Mouse (Mus musculus): Measurements from ENCODE around the gene Ppy. TPM values are rescaled to one million over a fixed set of nuclear protein-coding genes. Genes with fewer than 3 reads are reported as not detected.

Gene Ppy
- total and polyA plus RNA-seq, 2 experiments from 2014 or later = not detected

DNA sequence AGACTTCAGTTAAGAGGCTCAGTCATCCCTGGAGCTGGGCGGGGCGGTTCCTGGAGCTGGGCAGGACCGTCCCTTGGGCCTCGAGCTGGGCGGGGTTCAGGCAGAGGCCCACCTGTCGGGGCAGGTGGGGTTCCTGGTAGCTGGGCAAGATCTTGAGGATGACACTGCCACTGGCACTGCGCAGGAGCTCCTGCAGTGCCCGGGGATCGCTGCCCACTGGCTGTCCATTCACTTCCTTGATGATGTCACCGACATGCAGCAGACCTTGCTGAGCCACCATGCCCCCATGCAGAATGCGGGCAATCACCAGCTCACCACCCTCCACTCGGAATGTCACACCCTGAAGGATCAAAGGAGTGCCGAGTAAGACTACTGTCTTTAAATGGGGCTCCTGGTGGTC is 38.0 kb downstream of the Ppy start:
- H3K4me2 ChIP-seq (ENCODE audit: low read depth, low read length) = no peak overlapping the region
- H3K27ac ChIP-seq (ENCODE audit: low read depth) = no peak overlapping the region
- TF ChIP-seq CTCF (IDR thresholded peaks at IDR 0.05; ENCODE audit: low read depth) (no peak), EP300 (IDR thresholded peaks at IDR 0.05; ENCODE audit: low read depth) (no peak)
- DNase-seq (ENCODE audit: low spot score) (no peak), ATAC-seq (ENCODE audit: insufficient read depth, low read depth) (no peak)
- H3K4me3 ChIP-seq (ENCODE audit: low read depth, low read length) = no peak overlapping the region
- no peaks in the 10 kb centered on the region for H3K27me3 ChIP-seq (ENCODE audit: control insufficient read depth, insufficient read depth, low read length)
- H3K4me1 ChIP-seq (ENCODE audit: control insufficient read depth, insufficient read depth) = no peaks in the 10 kb centered on the region
- H3K36me3 ChIP-seq (replicated peaks; ENCODE audit: control insufficient read depth, insufficient read depth, low read length) = no peaks in the 10 kb centered on the region; the same call in 1 of the 2 replicates
- WGBS = 79% methylated on average over 13 of the region's 13 CpGs
- H3K9me3 ChIP-seq (replicated peaks; ENCODE audit: control insufficient read depth, low read length) = no peaks in the 10 kb centered on the region
- no peak overlapping the region for H3K9ac ChIP-seq (replicated peaks; ENCODE audit: low read depth, low read length)

DNA sequence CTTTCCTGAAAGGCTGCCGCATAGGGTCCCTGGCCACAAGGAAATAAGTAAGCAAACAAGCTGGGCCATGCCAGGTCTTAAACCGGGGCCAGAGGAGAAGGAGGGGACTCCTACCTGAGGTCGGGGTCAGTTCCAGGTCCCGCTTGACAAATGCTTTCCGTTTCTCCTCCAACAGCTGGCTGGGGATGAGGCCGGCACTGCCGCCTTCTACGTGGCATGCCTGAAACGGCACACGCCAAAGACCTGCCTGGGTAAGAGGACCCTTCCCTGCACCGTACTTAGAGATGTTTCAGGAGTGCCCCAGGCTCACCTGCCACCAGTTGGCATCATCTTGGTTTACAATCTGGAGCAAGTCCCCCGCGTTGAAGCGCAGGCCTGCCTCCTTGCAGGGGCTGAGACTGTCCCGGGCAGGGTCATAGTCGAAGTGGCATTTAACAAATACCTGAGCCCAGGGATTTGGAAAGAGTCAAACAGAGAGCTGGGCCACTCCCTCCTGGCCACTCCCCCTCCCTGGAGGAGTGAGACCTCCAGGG is 39.1 kb downstream of the Ppy start:
- Histone ChIP-seq H3K9me3 (replicated peaks; ENCODE audit: control insufficient read depth, low read length) (no peaks in the 10 kb centered on the region), H3K4me3 (ENCODE audit: low read depth, low read length) (no peak overlapping the region), H3K9ac (replicated peaks; ENCODE audit: low read depth, low read length) (no peak overlapping the region), H3K36me3 (replicated peaks; ENCODE audit: control insufficient read depth, insufficient read depth, low read length) (no peaks in the 10 kb centered on the region; the same call in 1 of the 2 replicates), H3K4me2 (ENCODE audit: low read depth, low read length) (no peak overlapping the region), H3K27me3 (ENCODE audit: control insufficient read depth, insufficient read depth, low read length) (no peaks in the 10 kb centered on the region), H3K4me1 (ENCODE audit: control insufficient read depth, insufficient read depth) (no peaks in the 10 kb centered on the region), H3K27ac (ENCODE audit: low read depth) (no peak overlapping the region)
- ATAC-seq (ENCODE audit: insufficient read depth, low read depth) (no peak), DNase-seq (ENCODE audit: low spot score) (no peak)
- 54% methylated on average over 16 of the region's 16 CpGs for WGBS
- TF ChIP-seq CTCF (IDR thresholded peaks at IDR 0.05; ENCODE audit: low read depth) (no peak), EP300 (IDR thresholded peaks at IDR 0.05; ENCODE audit: low read depth) (no peak)

DNA sequence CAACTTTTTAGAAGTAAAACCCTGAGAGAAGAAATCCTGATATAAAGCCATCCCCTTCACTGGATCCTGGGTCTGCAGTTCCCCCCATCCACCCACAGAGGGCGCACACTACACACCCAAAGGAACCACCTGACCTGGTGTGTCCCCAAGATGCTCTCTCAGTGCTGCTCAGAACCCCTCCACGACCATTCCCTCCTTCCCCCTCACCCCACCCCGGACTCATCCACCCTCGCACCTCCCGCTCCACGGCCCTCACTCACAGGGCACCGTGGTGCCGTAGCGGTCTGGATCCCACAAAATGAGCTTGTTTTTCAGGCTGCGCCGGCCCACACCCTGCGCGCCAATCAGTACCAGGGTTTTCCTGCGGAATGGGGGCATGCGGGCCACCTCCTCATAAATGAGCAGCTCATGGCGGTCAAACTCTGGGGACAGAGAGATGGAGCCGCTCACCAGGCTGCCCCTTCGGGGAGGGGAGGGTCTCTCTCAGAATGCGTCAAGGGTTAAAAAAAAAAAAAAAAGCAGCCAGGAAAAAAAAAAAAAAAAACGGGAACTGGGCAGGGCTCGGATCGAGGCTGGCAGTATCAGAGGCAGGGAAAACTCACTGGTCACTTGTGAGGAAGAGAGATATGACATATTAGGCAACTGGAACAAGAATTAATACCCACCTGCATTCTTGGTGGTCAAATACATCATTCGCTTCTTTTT is 39.7 kb downstream of the Ppy start:
- TF ChIP-seq CTCF (IDR thresholded peaks at IDR 0.05; ENCODE audit: low read depth) = peak; percentile 93
- no peak for TF ChIP-seq EP300 (IDR thresholded peaks at IDR 0.05; ENCODE audit: low read depth)
- H3K4me1 ChIP-seq (ENCODE audit: control insufficient read depth, insufficient read depth) = no peaks in the 10 kb centered on the region
- H3K27ac ChIP-seq (ENCODE audit: low read depth) = no peak overlapping the region
- 9% methylated on average over 23 of the region's 23 CpGs for WGBS
- H3K4me2 ChIP-seq (ENCODE audit: low read depth, low read length) = peak overlapping the region; percentile 57
- DNase-seq (ENCODE audit: low spot score) (peak; percentile 65), ATAC-seq (ENCODE audit: insufficient read depth, low read depth) (peak; percentile 72)
- 0 out of 2 replicates have a peak overlapping the region, but pooled peaks have one; percentile 24 for H3K4me3 ChIP-seq (ENCODE audit: low read depth, low read length)
- H3K27me3 ChIP-seq (ENCODE audit: control insufficient read depth, insufficient read depth, low read length) = no peaks in the 10 kb centered on the region
- H3K9ac ChIP-seq (replicated peaks; ENCODE audit: low read depth, low read length) = no peak overlapping the region
- H3K36me3 ChIP-seq (replicated peaks; ENCODE audit: control insufficient read depth, insufficient read depth, low read length) = no peaks in the 10 kb centered on the region; the same call in 1 of the 2 replicates
- H3K9me3 ChIP-seq (replicated peaks; ENCODE audit: control insufficient read depth, low read length) = no peaks in the 10 kb centered on the region

DNA sequence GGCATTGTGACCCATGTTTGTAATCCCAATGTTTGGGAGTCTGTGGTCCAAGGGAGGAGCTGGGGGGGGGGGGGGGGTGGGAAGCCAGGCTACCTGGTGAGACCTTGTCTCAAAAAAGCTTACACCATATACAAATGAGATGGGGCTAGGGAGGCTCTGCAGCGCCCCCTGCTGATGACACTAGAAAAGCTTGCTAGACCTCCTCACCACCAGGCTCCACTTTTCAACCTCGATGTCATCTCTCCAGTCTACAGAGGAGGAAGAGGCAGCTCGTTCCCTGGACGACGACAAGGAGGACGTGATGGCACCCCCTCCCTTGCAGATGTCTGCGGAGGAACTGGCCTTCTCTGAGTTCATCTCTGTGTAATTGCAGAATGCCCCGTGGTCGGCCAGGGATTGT is 47.3 kb downstream of the Ppy start:
- no peak overlapping the region for H3K9ac ChIP-seq (replicated peaks; ENCODE audit: low read depth, low read length)
- H3K9me3 ChIP-seq (replicated peaks; ENCODE audit: control insufficient read depth, low read length) = no peaks in the 10 kb centered on the region
- no peaks in the 10 kb centered on the region for H3K36me3 ChIP-seq (replicated peaks; ENCODE audit: control insufficient read depth, insufficient read depth, low read length)
- no peaks in the 10 kb centered on the region for H3K4me1 ChIP-seq (ENCODE audit: control insufficient read depth, insufficient read depth)
- DNase-seq (ENCODE audit: low spot score) (peak; percentile 30), ATAC-seq (ENCODE audit: insufficient read depth, low read depth) (no peak)
- 26% methylated on average over 9 of the region's 9 CpGs for WGBS
- no peaks in the 10 kb centered on the region for H3K27me3 ChIP-seq (ENCODE audit: control insufficient read depth, insufficient read depth, low read length)
- H3K4me2 ChIP-seq (ENCODE audit: low read depth, low read length) = no peak overlapping the region
- 0 out of 2 replicates have a peak overlapping the region, but pooled peaks have one; percentile 91 for H3K27ac ChIP-seq (ENCODE audit: low read depth)
- no peak overlapping the region for H3K4me3 ChIP-seq (ENCODE audit: low read depth, low read length)
- peak; percentile 48 for TF ChIP-seq CTCF (IDR thresholded peaks at IDR 0.05; ENCODE audit: low read depth)
- TF ChIP-seq EP300 (IDR thresholded peaks at IDR 0.05; ENCODE audit: low read depth) = no peak

DNA sequence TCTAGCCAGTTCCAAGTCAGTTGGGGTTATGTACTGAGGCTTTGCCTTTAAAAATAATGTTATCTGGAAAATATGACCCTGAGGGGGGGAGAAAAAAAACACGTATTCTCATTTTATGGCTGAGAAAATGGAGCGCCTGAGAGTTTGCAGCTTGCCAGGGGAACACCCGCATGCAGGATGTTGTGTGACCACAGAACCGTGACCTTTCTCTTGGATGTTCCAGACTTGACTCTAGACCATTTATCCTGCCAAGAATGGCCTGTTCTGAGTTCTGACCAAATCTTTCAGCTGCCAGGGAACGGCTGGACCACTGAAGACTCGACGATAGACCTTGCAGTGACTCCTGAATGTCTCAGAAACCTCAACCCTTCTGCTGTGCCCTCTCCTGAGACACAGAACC is 47.9 kb downstream of the Ppy start:
- H3K9me3 ChIP-seq (replicated peaks; ENCODE audit: control insufficient read depth, low read length) = no peaks in the 10 kb centered on the region
- no peaks in the 10 kb centered on the region for H3K27me3 ChIP-seq (ENCODE audit: control insufficient read depth, insufficient read depth, low read length)
- H3K4me3 ChIP-seq (ENCODE audit: low read depth, low read length) = no peak overlapping the region
- H3K4me2 ChIP-seq (ENCODE audit: low read depth, low read length) = no peak overlapping the region
- DNase-seq (ENCODE audit: low spot score) (peak; percentile 50), ATAC-seq (ENCODE audit: insufficient read depth, low read depth) (no peak)
- no peaks in the 10 kb centered on the region for H3K4me1 ChIP-seq (ENCODE audit: control insufficient read depth, insufficient read depth)
- H3K36me3 ChIP-seq (replicated peaks; ENCODE audit: control insufficient read depth, insufficient read depth, low read length) = no peaks in the 10 kb centered on the region
- 54% methylated on average over 7 of the region's 7 CpGs for WGBS
- H3K9ac ChIP-seq (replicated peaks; ENCODE audit: low read depth, low read length) = no peak overlapping the region
- TF ChIP-seq EP300 (IDR thresholded peaks at IDR 0.05; ENCODE audit: low read depth) (no peak), CTCF (IDR thresholded peaks at IDR 0.05; ENCODE audit: low read depth) (no peak)
- peak overlapping the region; percentile 91 for H3K27ac ChIP-seq (ENCODE audit: low read depth)
